Mouse (Mus musculus) testis, adult 2 months (tissue): ENCODE measurements at regions not wholly inside any gene's neighbourhood (a gene's known extent, or its start where the extent isn't known, plus 50 kb on each side); places are given as distances from the start of the nearest gene placed in this dataset.

ENCODE experiments used
- CTCF ChIP-seq: fragments of 200-500 bp; IDR thresholded peaks from 2 replicates; pipeline ENCODE4 v1.5.1; 2012; ENCODE audit warnings: low read depth, mild to moderate bottlenecking, inconsistent platforms, low read length, moderate library complexity; ENCODE audit not compliant: control insufficient read depth, insufficient read depth, insufficient replicate concordance
- POLR2A ChIP-seq: fragments of 200-500 bp; IDR thresholded peaks from 2 replicates; pipeline ENCODE4 v1.6.1; 2012; ENCODE audit warnings: low read depth, mild to moderate bottlenecking, inconsistent platforms, low read length, moderate library complexity; ENCODE audit not compliant: control insufficient read depth

GRCm38 (mm10) chr8:56211922-56212635, 82.3 kb upstream of the Hpgd start:
- TF ChIP-seq POLR2A (no peak), CTCF (no peak)
